Mouse (Mus musculus) heart, adult 2 months (tissue): ENCODE measurements around the gene Slc32a1. TPM values are rescaled to one million over a fixed set of nuclear protein-coding genes. Genes with fewer than 3 reads are reported as not detected.

Experiments
- DNase-seq, 2 experiments: peaks; one replicate each; pipeline ENCODE4 v3.0.0; 2021
- H3K27ac ChIP-seq: fragments of 200-600 bp; 2 replicates; pipeline ENCODE4 v1.8.1; 2022
- H3K27me3 ChIP-seq: fragments of 200-500 bp; 2 replicates; pipeline ENCODE4 v1.6.1; 2012; ENCODE audit warnings: mild to moderate bottlenecking, low read length, inconsistent platforms, mixed read lengths; ENCODE audit not compliant: control insufficient read depth, insufficient read depth
- H3K36me3 ChIP-seq: fragments of 200-500 bp; 2 replicates; pipeline ENCODE4 v1.6.1; 2012; ENCODE audit warnings: low read length, inconsistent platforms; ENCODE audit not compliant: control insufficient read depth, insufficient read depth
- H3K4me1 ChIP-seq: fragments of 200-500 bp; 2 replicates; pipeline ENCODE4 v1.6.1; 2011; ENCODE audit warnings: low read length; ENCODE audit not compliant: control insufficient read depth, insufficient read depth
- H3K4me3 ChIP-seq: fragments of 200-600 bp; 2 replicates; pipeline ENCODE4 v1.8.1; 2022
- H3K79me2 ChIP-seq: fragments of 200-500 bp; replicated peaks from 2 replicates; pipeline ENCODE4 v1.6.1; 2012; ENCODE audit warnings: mild to moderate bottlenecking, inconsistent platforms, low read length, moderate library complexity, mixed read lengths; ENCODE audit not compliant: control insufficient read depth, insufficient read depth
- H3K9ac ChIP-seq: fragments of 200-500 bp; 2 replicates; pipeline ENCODE4 v1.6.1; 2012; ENCODE audit warnings: low read depth, mild to moderate bottlenecking, control low read depth, inconsistent platforms, low read length, mixed read lengths
- CTCF ChIP-seq: fragments of 200-600 bp; IDR thresholded peaks from 2 replicates; pipeline ENCODE4 v1.8.1; 2022; ENCODE audit warnings: antibody characterized with exemption, mild to moderate bottlenecking, moderate library complexity
- EP300 ChIP-seq: fragments of 200-500 bp; IDR thresholded peaks from 2 replicates; pipeline ENCODE4 v1.6.1; 2011; ENCODE audit warnings: low read depth, low read length, control low read depth; ENCODE audit not compliant: insufficient read depth
- POLR2A ChIP-seq: fragments of 200-500 bp; IDR thresholded peaks from 2 replicates; pipeline ENCODE4 v1.6.1; 2011; ENCODE audit warnings: mild to moderate bottlenecking, low read depth, low read length, control low read depth; ENCODE audit not compliant: insufficient read depth
- WGBS: fragments of 180-500 bp; shearing (Covaris S2); methylation state at CpG from one replicate; pipeline ENCODE4 v1.1.7; 2018; 5-methylcytosine and 5-hydroxymethylcytosine counted together
- intact Hi-C: fragments of 180-260 bp; cut with DNase I; formaldehyde crosslinking; loops from one replicate; pipeline ENCODE4 v1.15.1; 2025
- polyA plus RNA-seq: library from polyadenylated mRNA; depleted of rRNA; stranded (reverse); fragments of >200 nt; gene quantifications from 2 replicates; pipeline ENCODE4 v1.2.3, GENCODE M21; 2012
- total RNA-seq, 2 experiments: library from RNA; stranded (reverse); gene quantifications; 2 replicates each; pipeline ENCODE4 v1.2.3; 2021

Slc32a1 gene
- total and polyA plus RNA-seq, 3 experiments = not detected

- H3K36me3 ChIP-seq = no peaks in the 10 kb centered on the region
- no peaks in the 10 kb centered on the region for H3K27me3 ChIP-seq
- WGBS = 24% methylated on average over 8 of the region's 8 CpGs
- H3K9ac ChIP-seq = peak overlapping the region; percentile 94
- H3K79me2 ChIP-seq = no peaks in the 10 kb centered on the region
- no peak overlapping the region; the same call in 1 of the 2 replicates for H3K27ac ChIP-seq
- H3K4me1 ChIP-seq = no peaks in the 10 kb centered on the region; the same call in 1 of the 2 replicates
- intact Hi-C loops = no loop called here
- TF ChIP-seq POLR2A = no peak
- no peak for TF ChIP-seq CTCF
- no peak for TF ChIP-seq EP300
- H3K4me3 ChIP-seq = peak overlapping the region; percentile 96
- no peak for DNase-seq
Observed at GRCm38 (mm10) chr2:158625697-158626096, 15.1 kb downstream of the Slc32a1 start.

GRCm38 (mm10) chr2:158628858-158629257, 18.3 kb downstream of the Slc32a1 start:
- TF ChIP-seq EP300 (no peak), CTCF (no peak), POLR2A (no peak)
- Histone ChIP-seq H3K27me3 (no peaks in the 10 kb centered on the region), H3K36me3 (no peaks in the 10 kb centered on the region), H3K79me2 (no peaks in the 10 kb centered on the region), H3K27ac (no peak overlapping the region), H3K4me3 (no peak overlapping the region), H3K9ac (no peak overlapping the region), H3K4me1 (no peaks in the 10 kb centered on the region; the same call in 1 of the 2 replicates)
- 83% methylated on average over 3 of the region's 3 CpGs for WGBS
- intact Hi-C loops = loop anchor here (2.0 kb wide), 1 partner anchor 78 kb away; no protein-coding TSS in a partner anchor
- no peak for DNase-seq

DNA sequence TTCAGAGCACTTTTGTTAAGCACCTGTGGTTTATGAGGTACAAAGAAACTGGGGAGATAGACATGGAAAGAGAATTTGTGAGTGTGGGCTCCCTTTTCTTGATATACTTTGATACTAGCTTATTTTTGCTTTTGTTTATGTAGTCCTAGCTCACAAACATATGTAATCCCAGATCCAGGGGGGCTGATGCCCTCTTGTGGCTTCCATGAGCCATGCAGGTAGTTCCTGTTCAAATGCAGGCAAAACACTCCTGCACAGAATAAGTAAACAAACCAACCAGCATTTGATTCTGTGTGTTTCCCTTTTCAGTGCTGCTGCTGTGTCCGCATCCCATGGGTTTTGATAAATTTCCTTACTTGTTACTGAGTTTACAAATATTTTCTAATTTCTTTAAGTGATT, 18.8 kb downstream of the Slc32a1 start:
- no peaks in the 10 kb centered on the region for H3K27me3 ChIP-seq
- no peaks in the 10 kb centered on the region for H3K79me2 ChIP-seq
- no peak for DNase-seq
- no peaks in the 10 kb centered on the region; the same call in 1 of the 2 replicates for H3K4me1 ChIP-seq
- H3K36me3 ChIP-seq = no peaks in the 10 kb centered on the region
- no peak overlapping the region for H3K9ac ChIP-seq
- no peak overlapping the region for H3K4me3 ChIP-seq
- WGBS = 64% methylated on average over 1 of the region's 1 CpGs
- intact Hi-C loops = loop anchor here (2.0 kb wide), 1 partner anchor 79 kb away; no protein-coding TSS in a partner anchor
- no peak for TF ChIP-seq EP300
- TF ChIP-seq CTCF = peak; percentile 87
- no peak for TF ChIP-seq POLR2A
- no peak overlapping the region for H3K27ac ChIP-seq

DNA sequence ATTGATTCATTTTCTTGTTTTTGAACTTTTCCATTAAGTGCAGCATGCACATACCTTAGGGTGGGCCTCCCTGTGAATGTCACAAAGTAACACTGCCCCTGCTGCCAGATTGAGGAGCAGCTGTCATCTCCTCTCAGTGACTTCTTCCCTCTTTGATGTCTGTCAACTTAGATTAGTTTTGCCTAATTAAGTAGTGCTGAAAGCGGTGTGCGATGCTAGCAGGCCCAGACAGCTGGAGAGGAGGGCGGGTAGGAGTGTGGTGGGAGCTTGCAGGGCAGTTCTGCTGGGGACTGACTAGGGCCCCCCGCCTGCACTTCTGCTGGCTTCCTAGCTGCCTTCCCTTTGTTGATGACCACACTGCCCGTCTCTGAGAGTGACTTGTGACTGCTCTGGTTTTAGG, 21.3 kb downstream of the Slc32a1 start:
- no peak for DNase-seq
- 84% methylated on average over 5 of the region's 5 CpGs for WGBS
- no peak overlapping the region for H3K27ac ChIP-seq
- intact Hi-C loops = no loop called here
- H3K27me3 ChIP-seq = no peaks in the 10 kb centered on the region
- H3K9ac ChIP-seq = no peak overlapping the region
- TF ChIP-seq POLR2A = no peak
- no peak for TF ChIP-seq CTCF
- TF ChIP-seq EP300 = no peak
- H3K79me2 ChIP-seq = no peaks in the 10 kb centered on the region
- no peak overlapping the region for H3K4me3 ChIP-seq
- no peaks in the 10 kb centered on the region for H3K36me3 ChIP-seq
- H3K4me1 ChIP-seq = no peaks in the 10 kb centered on the region

DNA sequence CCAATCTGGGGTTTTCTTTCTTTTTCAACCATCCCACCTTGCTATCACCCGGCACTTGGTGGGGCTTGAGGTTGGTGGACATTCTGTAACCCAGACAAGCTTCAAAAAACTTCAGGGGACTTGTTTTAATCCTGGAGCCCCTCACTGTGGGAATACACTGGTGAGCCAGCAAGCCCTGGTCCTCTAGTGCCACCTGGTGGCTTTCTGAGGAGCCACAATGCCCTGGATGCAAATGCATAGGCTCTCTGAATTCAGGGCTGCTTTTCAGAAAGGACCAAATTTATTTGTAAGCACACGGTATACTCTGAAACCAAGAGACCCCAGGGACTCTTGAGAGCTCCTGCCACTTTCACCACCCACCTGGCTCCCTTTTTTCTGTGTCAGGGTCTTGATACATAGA, 31.3 kb downstream of the Slc32a1 start:
- intact Hi-C loops = loop anchor here (1.0 kb wide), 1 partner anchor 96 kb away; no protein-coding TSS in a partner anchor

DNA sequence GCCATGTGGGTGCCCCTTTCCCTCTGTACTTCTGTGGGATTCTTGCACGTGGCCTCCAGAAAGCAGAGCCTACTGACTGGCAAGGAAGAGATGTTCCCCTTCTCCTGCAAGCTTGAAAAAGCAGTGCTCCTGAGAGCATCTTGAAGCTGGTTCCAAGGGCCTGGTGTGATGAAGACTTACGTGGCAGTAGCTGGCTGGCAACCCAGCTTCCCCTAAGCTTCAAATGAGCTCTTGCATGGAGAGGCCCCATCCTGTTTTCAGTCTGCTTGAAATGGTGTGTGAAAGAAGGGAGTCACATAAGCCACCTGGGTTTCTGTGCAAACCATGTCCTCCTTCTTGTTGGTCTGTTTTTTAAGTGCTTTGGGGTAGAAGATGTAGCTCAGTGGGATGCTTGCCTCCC, 32.0 kb downstream of the Slc32a1 start:
- no peak for TF ChIP-seq EP300
- no peak for TF ChIP-seq CTCF
- no peak for TF ChIP-seq POLR2A
- no peak overlapping the region for H3K4me3 ChIP-seq
- intact Hi-C loops = loop anchor here (1.0 kb wide), 1 partner anchor 96 kb away; no protein-coding TSS in a partner anchor

More for the DNA sequence above, 31.3 kb downstream of the Slc32a1 start:
- WGBS = 17% methylated on average over 2 of the region's 2 CpGs
- peak overlapping the region; percentile 29 for H3K27ac ChIP-seq
- no peaks in the 10 kb centered on the region for H3K36me3 ChIP-seq
- H3K27me3 ChIP-seq = no peaks in the 10 kb centered on the region
- H3K79me2 ChIP-seq = no peaks in the 10 kb centered on the region
- no peak overlapping the region for H3K9ac ChIP-seq
- DNase-seq = peak; percentile 56 to 75
- TF ChIP-seq EP300 (no peak), CTCF (peak; percentile 97)
- H3K4me1 ChIP-seq = no peaks in the 10 kb centered on the region; the same call in 1 of the 2 replicates
- no peak overlapping the region for H3K4me3 ChIP-seq

More for the DNA sequence above, 32.0 kb downstream of the Slc32a1 start:
- no peak for DNase-seq
- Histone ChIP-seq H3K27me3 (no peaks in the 10 kb centered on the region), H3K9ac (no peak overlapping the region), H3K27ac (no peak overlapping the region), H3K36me3 (no peaks in the 10 kb centered on the region), H3K79me2 (no peaks in the 10 kb centered on the region), H3K4me1 (no peaks in the 10 kb centered on the region; the same call in 1 of the 2 replicates)
- 98% methylated on average over 2 of the region's 2 CpGs for WGBS
